Mouse (Mus musculus) thymus, postnatal 4 days (tissue): Measurements from ENCODE around the gene Ror1.

Experiments used
- DNase-seq: peaks from one replicate; pipeline ENCODE4 v3.0.0; 2021

Gene Ror1

DNA sequence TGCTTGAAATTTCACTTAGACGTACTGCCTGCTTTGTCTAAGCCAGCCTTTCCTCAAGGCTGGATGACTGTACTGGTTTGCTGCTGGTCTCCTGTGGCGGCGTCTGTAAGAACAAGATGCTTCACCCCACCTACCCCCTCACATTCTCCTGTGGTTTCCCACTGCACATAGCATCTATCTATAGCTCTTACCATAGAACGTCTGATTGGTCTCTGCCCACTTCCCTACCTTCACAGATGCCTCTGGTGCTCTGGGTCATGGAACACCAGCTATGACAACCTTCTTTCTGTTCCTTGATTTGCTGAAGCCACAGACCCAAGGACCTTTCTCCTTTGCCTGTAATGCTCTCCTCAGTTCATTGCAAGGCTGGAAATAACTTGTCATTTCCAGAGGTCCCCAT lies 124.0 kb downstream of the Ror1 start:
- DNase-seq = no peak

DNA sequence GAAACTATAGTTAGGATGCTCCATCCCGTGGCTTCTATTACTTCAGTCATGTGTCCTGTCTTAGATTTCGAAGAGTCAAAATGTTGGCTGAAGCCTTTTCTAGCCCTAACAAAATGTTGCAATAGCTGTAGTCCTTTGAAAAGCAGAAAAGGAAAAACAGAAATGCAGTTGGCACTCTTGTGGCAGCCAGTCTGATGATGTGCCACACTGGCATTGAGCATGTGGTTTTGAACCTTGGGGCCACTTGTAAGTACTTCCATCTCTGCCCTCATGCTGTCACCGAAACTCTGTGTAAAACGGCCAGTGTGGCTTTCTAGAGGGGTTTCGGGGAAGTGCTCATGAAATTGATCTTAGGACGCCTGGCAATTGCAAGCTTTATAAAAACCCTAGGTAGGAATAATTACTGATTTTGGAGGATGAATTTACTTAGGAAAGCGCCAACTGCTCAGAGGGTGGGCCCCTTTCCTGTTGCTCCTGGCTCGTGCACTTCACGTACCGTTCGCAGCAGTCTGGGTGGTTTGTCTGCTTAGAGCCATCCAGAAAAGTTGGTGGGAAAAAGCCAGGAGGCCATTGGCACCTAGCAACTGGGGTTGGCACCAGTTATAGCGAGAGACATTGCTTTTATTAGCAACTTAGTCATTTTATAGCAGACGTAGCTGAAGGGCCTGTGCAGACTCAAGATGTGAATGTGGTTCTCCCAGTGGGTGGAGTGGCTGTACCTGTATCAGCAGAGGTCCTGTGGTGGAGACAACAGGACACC lies 126.6 kb downstream of the Ror1 start:
- no peak for DNase-seq

DNA sequence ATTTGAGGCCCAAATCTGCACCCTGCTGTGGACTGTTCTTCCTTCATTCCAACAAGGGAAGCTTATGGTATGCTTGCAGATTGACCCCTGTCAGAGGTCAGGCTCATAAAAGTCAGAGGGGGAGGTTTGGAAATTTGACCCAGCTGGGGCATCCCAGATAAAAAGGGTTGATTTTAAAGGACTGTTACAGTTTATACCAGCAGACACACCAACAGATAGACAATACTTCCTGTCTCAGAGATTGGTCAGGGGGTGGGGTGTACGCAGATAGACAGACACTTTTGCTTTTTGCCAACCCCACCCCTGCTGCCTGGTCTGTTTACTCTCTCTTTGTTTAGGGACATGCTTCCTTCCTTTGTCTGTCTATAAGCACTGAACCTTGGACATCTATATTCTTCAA lies 127.9 kb downstream of the Ror1 start:
- no peak for DNase-seq

DNA sequence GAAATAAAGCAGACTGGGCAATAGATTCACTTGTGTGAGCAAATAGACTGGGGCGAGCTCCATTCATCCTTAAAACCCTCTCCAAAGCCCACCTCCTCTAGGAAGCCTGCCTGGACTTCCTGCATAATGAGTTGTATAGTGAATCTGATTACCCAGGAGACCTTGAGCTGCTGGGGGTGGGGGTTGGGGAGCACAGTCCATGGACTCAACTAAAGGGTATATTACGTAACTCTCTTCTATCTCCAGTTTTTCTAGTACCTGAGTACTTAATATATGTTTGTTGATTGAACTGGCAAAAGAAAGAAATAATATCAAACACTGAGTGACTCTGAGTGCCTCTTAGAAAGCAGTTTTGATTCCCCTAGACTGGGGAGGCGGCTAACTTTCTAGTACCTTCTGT lies 128.4 kb downstream of the Ror1 start:
- DNase-seq = no peak

DNA sequence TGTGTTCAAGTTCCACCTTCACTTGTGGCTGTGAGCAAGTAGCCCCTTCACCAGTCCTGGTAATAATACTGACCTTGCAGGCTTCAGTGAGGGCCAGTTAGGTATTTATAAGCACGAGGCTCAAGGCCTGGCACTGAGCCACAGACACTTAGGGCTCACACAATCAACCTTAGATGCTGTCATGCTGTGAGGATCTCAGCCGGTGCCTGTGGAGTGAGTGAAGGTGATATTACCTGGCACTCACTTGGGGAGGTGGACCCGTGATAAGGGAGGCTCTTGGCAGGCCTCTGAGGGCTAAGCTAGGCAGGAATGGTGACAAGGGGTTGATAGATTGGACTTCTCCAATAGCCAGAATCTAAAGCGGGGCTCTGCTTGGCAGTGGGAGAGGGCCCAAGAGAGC lies 131.0 kb downstream of the Ror1 start:
- DNase-seq = no peak

DNA sequence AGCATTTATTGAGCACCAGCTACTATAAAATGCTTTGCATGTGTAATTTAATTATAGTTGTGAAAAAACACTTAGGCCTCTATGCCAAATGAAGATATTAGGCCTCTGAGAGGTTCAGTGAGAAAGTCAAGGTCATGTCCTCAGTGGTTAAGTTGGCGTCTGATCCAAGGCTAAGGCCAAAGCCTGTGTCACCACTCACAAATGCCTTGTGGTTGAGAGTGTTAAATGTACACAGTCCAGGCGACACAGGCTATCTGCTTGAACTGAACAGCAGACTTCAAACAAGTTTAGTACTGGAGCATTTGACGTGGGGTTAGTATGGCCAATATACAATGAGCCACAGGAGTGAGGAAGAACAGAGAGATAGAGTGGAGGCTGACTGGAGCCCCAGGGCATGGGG lies 132.5 kb downstream of the Ror1 start:
- no peak for DNase-seq

DNA sequence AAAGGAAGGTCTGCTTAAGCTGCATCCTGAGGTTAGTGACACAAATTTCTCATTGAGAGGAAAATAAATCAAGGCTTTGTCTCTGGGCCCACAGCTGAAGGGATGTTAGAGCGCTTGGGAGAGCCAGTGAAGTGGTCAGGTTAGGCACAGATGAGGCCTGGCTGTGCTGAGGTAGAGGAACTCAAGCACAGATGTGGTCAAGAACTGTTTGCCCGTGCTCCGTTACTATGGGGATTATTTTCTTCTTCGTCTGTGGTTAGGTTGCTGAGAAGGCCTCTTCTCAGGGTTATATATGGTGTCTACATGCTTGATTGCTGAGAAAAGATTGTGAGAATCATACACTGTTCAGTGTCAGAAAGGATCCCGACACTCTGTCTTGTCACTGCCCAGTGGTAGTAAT lies 134.7 kb downstream of the Ror1 start:
- DNase-seq = no peak

DNA sequence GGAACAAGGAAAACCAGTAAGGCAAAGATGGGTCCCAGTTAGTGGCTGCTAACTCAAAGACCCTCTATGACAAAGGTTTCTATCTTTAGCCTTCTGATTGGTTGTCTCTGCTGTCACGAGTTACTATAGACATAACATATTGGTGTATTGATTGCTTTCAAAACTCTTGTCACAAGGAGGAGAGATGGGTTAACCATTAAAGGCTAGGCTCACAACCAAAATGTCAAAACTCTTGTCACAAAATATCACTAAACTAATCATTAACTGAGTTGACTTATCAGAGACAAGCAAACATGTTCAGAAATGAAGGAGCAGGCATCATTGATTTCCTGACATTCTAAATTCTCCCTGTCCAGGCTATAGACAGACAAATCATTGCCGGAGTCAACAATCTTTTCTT lies 135.4 kb downstream of the Ror1 start:
- DNase-seq = no peak

DNA sequence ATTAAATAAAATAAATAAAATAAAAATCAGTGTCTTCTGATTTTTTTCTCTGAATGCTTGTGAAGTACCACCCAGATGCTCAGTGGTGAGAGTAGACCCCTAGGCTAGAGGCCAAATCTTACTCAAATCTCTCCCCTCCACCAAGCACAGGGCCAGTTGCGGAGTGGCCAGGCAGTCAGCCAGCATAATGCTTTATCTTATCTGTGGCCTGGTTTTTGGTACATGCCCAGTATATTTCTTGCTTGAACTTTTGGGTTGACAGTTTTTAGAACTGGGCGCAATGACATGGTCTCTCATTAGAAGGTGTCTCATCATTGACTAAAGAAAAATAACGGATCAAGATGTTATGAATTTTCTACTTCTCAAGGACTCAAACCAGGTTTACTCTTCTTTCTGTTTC lies 136.3 kb downstream of the Ror1 start:
- DNase-seq = no peak

DNA sequence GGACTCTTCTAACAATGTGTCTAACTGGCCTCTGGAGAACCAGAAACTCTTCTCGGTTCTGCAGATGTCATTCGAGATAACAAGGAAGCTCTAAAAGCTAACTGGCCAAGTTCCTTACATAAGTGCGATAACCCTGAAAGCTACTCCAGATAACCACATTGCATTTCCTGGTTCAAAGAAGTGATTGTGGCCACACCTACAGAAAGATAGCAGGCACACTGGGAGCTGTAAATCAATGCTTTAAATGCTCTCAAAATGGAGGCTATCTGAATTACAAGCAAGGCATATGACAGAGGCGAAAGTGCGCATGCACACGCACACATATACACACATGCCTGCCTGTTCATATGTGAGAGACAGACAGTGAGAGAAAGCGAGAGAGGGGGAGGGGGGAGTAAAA lies 136.9 kb downstream of the Ror1 start:
- DNase-seq = no peak

DNA sequence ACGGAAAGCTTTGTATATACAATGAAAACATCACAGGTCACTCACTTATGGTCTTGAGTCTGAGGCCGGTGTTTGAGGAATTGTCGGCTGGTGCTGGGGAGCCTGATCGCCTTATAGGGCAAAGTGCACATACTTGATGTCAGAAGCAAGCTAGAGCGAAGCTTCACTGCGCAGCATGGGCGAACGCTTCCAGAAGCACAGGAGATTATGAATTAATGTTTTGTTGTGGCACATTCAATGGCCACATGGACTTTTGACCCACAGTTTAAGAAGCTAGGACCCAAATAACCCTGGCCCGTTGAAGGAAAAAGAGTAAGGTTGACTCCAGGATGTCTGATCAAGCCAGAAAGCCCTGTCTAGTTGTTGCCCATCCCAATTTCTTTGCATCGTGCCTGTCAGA lies 138.2 kb downstream of the Ror1 start:
- no peak for DNase-seq

DNA sequence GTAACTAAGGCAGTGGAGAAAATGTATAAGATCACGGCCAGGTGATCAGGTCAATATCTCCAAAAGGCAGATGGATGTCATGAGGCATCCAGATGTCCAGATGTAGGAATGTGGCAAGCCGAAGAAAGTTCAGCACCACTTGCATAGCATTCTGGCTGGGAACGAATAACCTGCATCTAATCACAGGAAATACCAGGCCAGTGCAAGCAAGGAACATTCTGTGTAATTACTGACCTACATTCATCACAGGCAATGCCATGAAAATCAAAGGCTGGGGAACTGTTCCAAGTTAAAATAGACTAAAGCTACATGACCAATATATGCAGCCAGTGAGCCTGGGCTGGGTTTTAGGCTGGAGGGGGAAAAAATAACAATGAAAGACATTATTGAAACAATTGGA lies 140.7 kb downstream of the Ror1 start:
- no peak for DNase-seq

DNA sequence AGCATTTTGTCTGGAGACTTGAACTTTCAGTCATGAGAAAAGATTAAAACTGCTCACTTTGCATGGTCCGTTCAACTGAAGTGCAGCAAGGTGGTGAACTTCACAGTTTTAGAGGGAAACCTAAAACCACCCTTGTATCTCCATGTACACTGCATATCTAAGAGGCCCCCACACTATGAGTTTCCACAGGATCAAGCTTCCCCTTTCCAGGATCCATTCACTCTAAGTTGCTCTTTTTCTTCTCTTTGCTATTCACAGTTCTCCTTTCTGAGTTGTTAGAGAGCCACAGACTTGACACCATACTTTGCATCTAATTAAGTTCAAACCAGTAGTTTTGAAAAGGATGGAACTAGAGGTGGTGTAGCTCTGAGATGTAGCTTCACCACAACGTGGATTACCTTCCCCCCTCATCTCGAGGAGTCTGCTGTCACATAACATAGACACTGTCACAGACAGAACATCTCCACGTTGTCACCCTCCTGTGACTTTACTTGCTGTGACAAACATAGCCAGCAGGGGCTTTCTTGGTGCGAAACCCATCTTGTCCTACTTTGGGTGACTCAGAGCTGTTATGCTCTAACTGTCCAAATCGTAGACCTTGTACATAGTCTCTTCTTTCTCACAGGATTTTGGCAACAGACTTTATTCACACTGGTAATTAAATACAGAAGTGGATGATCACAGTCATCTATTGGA lies 146.6 kb downstream of the Ror1 start:
- no peak for DNase-seq

DNA sequence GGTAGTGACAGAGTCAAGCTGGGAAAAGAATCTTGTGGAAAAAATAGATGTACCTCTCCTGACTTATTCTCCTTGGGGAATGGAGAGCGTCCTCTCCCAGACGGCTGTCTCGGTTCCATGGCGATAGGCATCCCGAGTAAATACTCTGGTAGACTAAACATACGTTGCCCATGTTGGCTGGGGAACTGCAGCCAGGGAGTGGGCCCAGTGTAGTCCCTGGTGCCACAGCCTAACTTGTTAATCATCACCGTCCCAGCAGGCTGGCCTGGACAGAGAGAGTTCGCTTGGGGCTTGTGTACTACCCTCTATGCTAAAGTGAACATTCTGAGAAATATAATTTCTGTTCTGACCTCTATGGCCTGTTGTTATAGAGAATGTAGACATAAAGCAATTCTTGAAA lies 148.7 kb downstream of the Ror1 start:
- DNase-seq = no peak

DNA sequence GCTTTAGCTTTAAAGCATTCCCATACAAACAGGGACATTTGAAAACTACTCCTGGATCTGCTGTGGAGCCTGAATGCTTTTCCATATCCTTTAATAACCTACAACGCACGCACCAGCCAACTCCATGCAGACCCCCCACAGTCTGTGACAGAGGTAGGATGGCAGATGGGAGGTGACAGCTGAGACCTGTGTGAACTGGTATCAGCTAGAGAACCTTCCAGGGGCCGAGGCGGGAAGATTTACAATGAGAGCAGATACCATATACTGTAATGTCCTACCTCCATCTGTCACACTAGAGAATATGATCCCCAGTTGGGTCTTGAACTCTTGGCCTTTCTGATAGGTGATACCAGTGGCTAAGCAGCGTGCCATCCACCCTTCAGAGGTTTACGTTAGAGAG lies 149.1 kb downstream of the Ror1 start:
- no peak for DNase-seq

DNA sequence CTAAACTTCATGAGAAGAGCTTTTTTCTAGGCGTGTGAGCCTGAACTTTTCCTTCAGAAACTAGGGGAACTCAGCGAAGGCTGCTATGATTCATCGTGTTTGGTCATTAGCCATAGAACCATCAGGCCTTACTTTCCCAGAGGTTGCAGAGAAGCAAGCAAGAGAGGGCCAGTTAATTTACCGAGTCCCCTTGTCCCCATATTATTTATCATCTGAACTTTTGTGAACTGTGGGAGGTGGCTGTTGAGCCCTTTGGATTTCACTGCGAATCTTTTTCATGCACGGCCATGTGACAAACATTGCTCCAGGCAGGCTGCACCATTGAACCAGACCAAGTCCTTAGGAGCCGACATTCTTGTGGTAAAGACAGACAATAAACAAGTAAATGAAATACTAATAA lies 152.2 kb downstream of the Ror1 start:
- no peak for DNase-seq

DNA sequence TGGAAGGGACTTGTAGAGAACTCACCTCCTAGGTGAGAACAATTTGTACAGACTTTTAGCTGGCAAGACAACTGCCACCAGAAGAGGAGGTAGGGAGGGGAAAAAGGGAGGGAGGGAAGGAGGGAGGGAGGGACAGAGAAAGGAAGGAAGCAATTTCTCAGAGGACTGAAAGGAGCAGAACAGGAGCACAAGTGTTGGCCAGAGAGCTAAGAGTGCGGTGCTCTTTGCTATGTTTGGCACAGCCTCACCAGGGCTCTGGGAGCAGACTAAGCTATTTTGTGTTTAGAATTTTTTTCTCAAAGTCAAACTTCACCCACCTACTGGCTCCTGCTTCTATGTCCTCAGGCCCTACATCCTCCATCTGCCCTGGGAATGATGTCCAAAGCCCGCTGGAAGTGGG lies 152.7 kb downstream of the Ror1 start:
- no peak for DNase-seq

DNA sequence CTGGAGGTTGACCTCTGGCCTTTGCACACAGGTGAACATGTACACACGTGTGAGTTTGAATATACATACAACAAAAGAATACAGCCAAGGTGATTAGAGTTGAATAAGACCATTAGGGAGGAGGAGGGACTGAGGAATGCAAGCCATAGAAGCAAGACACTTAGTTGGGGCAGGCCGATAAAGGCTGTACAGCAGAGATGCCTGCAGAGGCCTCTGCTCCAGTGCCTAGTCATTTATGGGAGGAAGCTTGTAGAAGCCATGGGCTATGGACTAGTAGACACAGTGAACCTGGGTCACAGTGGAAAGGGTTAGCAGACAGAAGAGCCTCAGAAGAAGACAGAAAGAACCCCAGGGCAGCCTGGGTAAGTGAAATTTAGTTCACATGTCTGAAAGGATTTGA lies 155.7 kb downstream of the Ror1 start:
- no peak for DNase-seq

DNA sequence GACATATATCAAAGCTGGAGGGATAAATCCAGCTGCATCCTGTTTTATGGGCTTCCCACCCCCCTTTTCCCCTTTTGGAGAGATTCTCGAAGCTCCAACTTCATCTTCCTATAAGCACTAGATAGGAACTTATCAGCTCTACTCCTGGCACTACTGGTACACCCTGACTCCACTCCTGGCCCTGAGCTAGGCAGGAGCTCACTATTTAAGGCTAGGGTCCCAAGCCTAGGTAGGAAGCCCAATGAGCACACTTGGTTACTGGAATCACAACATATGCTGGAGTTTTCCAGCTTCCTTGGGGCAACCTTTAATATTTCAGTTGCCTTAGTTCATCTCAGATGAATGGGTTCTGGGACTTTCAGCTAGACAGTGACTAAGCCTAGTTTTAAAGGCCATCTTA lies 156.5 kb downstream of the Ror1 start:
- DNase-seq = no peak

DNA sequence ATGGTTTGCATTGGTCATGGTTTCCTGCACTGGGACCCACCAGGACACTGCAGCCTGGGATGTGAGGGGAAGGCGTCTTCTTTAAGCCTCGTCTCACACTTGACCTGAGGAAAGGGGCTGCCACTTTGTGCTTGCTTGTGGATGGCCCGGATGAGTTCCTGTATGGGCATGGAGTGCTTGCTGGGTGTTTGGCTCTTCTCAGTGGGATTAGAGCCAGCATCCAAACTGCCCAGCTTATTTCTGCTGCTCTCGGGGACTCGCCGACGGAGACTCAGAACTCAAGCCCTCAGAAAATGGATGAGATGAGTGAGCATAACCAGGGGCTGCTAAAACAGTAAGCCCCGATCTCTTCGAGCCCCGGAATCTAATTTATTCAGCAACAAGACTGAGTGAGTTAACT lies 157.1 kb downstream of the Ror1 start:
- DNase-seq = no peak

DNA sequence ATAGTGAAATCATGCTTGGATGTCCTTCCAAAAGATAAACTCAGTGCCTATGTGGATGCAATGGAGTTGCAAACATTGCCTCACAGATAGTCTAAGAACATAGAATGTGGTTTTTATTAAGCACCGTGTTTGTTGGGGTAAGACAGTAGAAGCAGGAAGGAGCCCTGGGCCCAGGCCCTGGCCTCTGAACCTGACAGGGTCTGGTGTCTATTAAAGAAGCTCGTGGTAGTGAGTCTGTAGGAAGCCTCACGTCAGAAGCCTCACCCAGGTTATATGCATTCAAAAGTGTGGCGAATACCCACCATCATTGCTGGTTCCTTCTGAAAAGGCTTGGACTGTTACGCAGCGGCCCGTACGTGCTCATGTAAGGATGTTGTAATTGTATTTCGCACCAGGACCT lies 157.8 kb downstream of the Ror1 start:
- no peak for DNase-seq

DNA sequence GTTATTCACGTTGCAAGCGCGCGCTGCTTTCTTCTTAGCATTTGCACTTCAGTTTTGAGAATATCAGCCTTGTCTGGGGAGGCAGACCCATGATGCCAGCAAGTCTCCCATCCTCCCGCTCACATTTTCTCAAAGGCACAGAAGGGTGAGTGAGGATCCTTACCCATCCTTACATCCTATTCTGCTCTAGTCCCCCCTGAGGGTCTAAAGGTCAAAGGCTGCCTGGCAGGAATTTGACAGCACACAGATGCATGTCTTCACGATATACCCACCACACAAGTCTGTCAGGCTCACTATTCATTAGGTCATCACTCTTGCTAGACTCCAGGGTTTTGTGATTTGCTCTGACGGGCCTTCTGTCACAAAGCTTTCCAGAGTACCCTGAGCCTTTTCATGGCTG lies 158.2 kb downstream of the Ror1 start:
- no peak for DNase-seq

DNA sequence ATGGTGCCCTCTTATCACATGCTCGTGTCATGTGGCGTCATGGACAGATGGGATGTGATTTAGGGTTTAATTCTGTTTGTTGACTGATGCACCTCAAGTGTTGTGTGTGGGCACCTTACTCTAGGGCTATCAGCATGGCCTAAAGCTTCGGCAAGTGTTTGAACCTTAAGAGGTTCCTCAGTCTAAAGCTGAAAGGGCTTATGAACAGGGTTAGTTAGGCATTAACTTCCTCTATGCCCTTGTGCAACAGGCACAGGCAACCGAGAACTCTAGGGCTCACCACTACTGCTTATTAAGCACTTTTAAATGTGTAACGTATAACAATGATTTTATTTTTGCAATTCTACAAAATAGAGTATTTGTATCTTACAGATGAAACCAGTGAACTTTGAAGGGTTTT lies 162.9 kb downstream of the Ror1 start:
- DNase-seq = no peak

DNA sequence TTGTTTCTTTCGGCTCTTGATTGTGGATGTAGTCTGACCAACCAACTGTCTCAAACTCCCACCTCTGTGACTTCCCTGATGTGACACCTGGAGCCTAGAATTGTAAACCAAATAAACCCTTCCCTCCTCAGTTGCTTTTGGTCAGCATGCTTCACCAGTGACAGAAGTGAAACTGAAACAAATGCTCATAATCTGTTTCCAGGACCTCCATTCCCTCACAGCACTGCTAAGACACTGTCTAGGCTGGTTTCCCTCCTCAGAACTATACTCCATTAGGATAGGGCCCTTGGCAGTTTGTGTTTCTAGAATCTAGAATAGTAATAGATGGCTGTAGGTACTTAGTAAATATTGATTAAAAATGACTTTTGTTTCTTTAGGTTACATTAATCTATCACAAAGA lies 168.3 kb downstream of the Ror1 start:
- DNase-seq = no peak
